Mouse (Mus musculus): ENCODE data around the gene Creb1. TPM values are rescaled to one million over a fixed set of nuclear protein-coding genes. Genes with fewer than 3 reads are reported as not detected.

Creb1 gene
- polyA plus RNA-seq, 1 experiment from 2014 or later = 52.1 TPM

GRCm38 (mm10) chr1:64614311-64614710, 81.9 kb downstream of the Creb1 start:
- DNase-seq (ENCODE audit: extremely low spot score, low spot score) = no peak
- peaks cover 35% of the 10 kb centered on the region for H3K4me1 ChIP-seq
- no peak overlapping the region for H3K4me3 ChIP-seq
- 94% methylated on average over 9 of the region's 9 CpGs for WGBS
- H3K36me3 ChIP-seq (replicated peaks) = peaks cover 45% of the 10 kb centered on the region
- no peaks in the 10 kb centered on the region for H3K27me3 ChIP-seq (ENCODE audit: poor library complexity, severe bottlenecking)
- H3K9me3 ChIP-seq = no peaks in the 10 kb centered on the region
- no peak overlapping the region for H3K27ac ChIP-seq

GRCm38 (mm10) chr1:64614801-64615345, 82.4 kb downstream of the Creb1 start:
- Histone ChIP-seq H3K27me3 (ENCODE audit: poor library complexity, severe bottlenecking) (no peaks in the 10 kb centered on the region), H3K27ac (no peak overlapping the region), H3K9me3 (no peaks in the 10 kb centered on the region), H3K4me1 (peaks cover 35% of the 10 kb centered on the region), H3K4me3 (no peak overlapping the region), H3K36me3 (replicated peaks) (peaks cover 39% of the 10 kb centered on the region)
- 87% methylated on average over 10 of the region's 10 CpGs for WGBS
- DNase-seq (ENCODE audit: extremely low spot score, low spot score) = no peak

GRCm38 (mm10) chr1:64615531-64615991, 83.1 kb downstream of the Creb1 start:
- 86% methylated on average over 11 of the region's 11 CpGs for WGBS
- Histone ChIP-seq H3K27me3 (ENCODE audit: poor library complexity, severe bottlenecking) (no peaks in the 10 kb centered on the region), H3K4me1 (peaks cover 35% of the 10 kb centered on the region), H3K9me3 (no peaks in the 10 kb centered on the region), H3K4me3 (no peak overlapping the region), H3K27ac (no peak overlapping the region), H3K36me3 (replicated peaks) (peaks cover 32% of the 10 kb centered on the region)
- DNase-seq (ENCODE audit: extremely low spot score, low spot score) = no peak

GRCm38 (mm10) chr1:64616076-64616475, 83.6 kb downstream of the Creb1 start:
- no peak for DNase-seq (ENCODE audit: extremely low spot score, low spot score)
- 71% methylated on average over 6 of the region's 6 CpGs for WGBS
- Histone ChIP-seq H3K4me3 (peak overlapping the region; percentile 75), H3K27ac (peak overlapping the region; percentile 97; the same call in 1 of the 2 replicates), H3K9me3 (no peaks in the 10 kb centered on the region), H3K36me3 (replicated peaks) (peaks cover 29% of the 10 kb centered on the region), H3K27me3 (ENCODE audit: poor library complexity, severe bottlenecking) (no peaks in the 10 kb centered on the region), H3K4me1 (peaks cover 35% of the 10 kb centered on the region)

- no peaks in the 10 kb centered on the region for H3K27me3 ChIP-seq (ENCODE audit: poor library complexity, severe bottlenecking)
- H3K9me3 ChIP-seq = no peaks in the 10 kb centered on the region
- peak overlapping the region; percentile 97 for H3K27ac ChIP-seq
- WGBS = 9% methylated on average over 8 of the region's 8 CpGs
- H3K4me1 ChIP-seq = peaks cover 35% of the 10 kb centered on the region
- peaks cover 25% of the 10 kb centered on the region for H3K36me3 ChIP-seq (replicated peaks)
- DNase-seq (ENCODE audit: extremely low spot score, low spot score) = no peak
- peak overlapping the region; percentile 75 for H3K4me3 ChIP-seq
Observed at GRCm38 (mm10) chr1:64616531-64616880, 84.1 kb downstream of the Creb1 start.

GRCm38 (mm10) chr1:64616881-64617714, 84.7 kb downstream of the Creb1 start, which contains the start of gene Mettl21a:
Gene Mettl21a, minus strand, starts transcription at chr1:64617242.
- under 1% methylated on average over 72 of the region's 72 CpGs for WGBS

GRCm38 (mm10) chr1:64617715-64617984, 85.2 kb downstream of the Creb1 start:
- DNase-seq (ENCODE audit: extremely low spot score, low spot score) = peak; percentile 90
- WGBS = 0% methylated on average over 15 of the region's 15 CpGs
- no peaks in the 10 kb centered on the region for H3K27me3 ChIP-seq (ENCODE audit: poor library complexity, severe bottlenecking)
- peak overlapping the region; percentile 97 for H3K27ac ChIP-seq
- peaks cover 35% of the 10 kb centered on the region for H3K4me1 ChIP-seq
- peaks cover 18% of the 10 kb centered on the region for H3K36me3 ChIP-seq (replicated peaks)
- H3K9me3 ChIP-seq = no peaks in the 10 kb centered on the region
- H3K4me3 ChIP-seq = peak overlapping the region; percentile 75

More at GRCm38 (mm10) chr1:64616881-64617714, 84.7 kb downstream of the Creb1 start, which contains the start of gene Mettl21a:
- Histone ChIP-seq H3K27ac (peak within 1 kb of the TSS; percentile 97), H3K36me3 (replicated peaks) (peaks cover 24% of the 10 kb centered on the region), H3K4me1 (peaks cover 35% of the 10 kb centered on the region), H3K9me3 (no peaks in the 10 kb centered on the region), H3K4me3 (peak within 1 kb of the TSS; percentile 75), H3K27me3 (ENCODE audit: poor library complexity, severe bottlenecking) (no peaks in the 10 kb centered on the region)
- peak; percentile 91 for DNase-seq (ENCODE audit: extremely low spot score, low spot score)

GRCm38 (mm10) chr1:64618226-64618625, 85.8 kb downstream of the Creb1 start:
- no peaks in the 10 kb centered on the region for H3K27me3 ChIP-seq (ENCODE audit: poor library complexity, severe bottlenecking)
- peaks cover 40% of the 10 kb centered on the region for H3K4me1 ChIP-seq
- peak overlapping the region; percentile 97 for H3K27ac ChIP-seq
- no peak for DNase-seq (ENCODE audit: extremely low spot score, low spot score)
- H3K4me3 ChIP-seq = peak overlapping the region; percentile 75
- peaks cover 14% of the 10 kb centered on the region for H3K36me3 ChIP-seq (replicated peaks)
- WGBS = 81% methylated on average over 3 of the region's 3 CpGs
- H3K9me3 ChIP-seq = no peaks in the 10 kb centered on the region

- WGBS = 87% methylated on average over 5 of the region's 5 CpGs
- Histone ChIP-seq H3K36me3 (replicated peaks) (no peaks in the 10 kb centered on the region), H3K27ac (no peak overlapping the region), H3K27me3 (ENCODE audit: poor library complexity, severe bottlenecking) (no peaks in the 10 kb centered on the region), H3K9me3 (no peaks in the 10 kb centered on the region), H3K4me1 (peaks cover 38% of the 10 kb centered on the region), H3K4me3 (no peak overlapping the region)
- no peak for DNase-seq (ENCODE audit: extremely low spot score, low spot score)
Observed at GRCm38 (mm10) chr1:64621116-64621515, 88.7 kb downstream of the Creb1 start.

- Histone ChIP-seq H3K4me1 (peaks cover 16% of the 10 kb centered on the region), H3K4me3 (no peak overlapping the region), H3K27me3 (ENCODE audit: poor library complexity, severe bottlenecking) (no peaks in the 10 kb centered on the region), H3K9me3 (no peaks in the 10 kb centered on the region), H3K36me3 (replicated peaks) (no peaks in the 10 kb centered on the region), H3K27ac (no peak overlapping the region)
- DNase-seq (ENCODE audit: extremely low spot score, low spot score) = no peak
- WGBS = 75% methylated on average over 12 of the region's 12 CpGs
Observed at GRCm38 (mm10) chr1:64623558-64624435, 91.4 kb downstream of the Creb1 start.

GRCm38 (mm10) chr1:64625214-64625613, 92.8 kb downstream of the Creb1 start:
- no peaks in the 10 kb centered on the region for H3K9me3 ChIP-seq
- H3K4me3 ChIP-seq = no peak overlapping the region
- H3K4me1 ChIP-seq = peaks cover 16% of the 10 kb centered on the region
- no peak for DNase-seq (ENCODE audit: extremely low spot score, low spot score)
- no peaks in the 10 kb centered on the region for H3K27me3 ChIP-seq (ENCODE audit: poor library complexity, severe bottlenecking)
- no peak overlapping the region for H3K27ac ChIP-seq
- H3K36me3 ChIP-seq (replicated peaks) = no peaks in the 10 kb centered on the region

- Histone ChIP-seq H3K4me1 (no peaks in the 10 kb centered on the region), H3K36me3 (replicated peaks) (no peaks in the 10 kb centered on the region), H3K27me3 (ENCODE audit: poor library complexity, severe bottlenecking) (no peaks in the 10 kb centered on the region), H3K27ac (no peak overlapping the region), H3K9me3 (no peaks in the 10 kb centered on the region), H3K4me3 (no peak overlapping the region)
- WGBS = 90% methylated on average over 5 of the region's 5 CpGs
- no peak for DNase-seq (ENCODE audit: extremely low spot score, low spot score)
Observed at GRCm38 (mm10) chr1:64631526-64631925, 99.1 kb downstream of the Creb1 start.

All from forebrain, embryonic 10.5 days (tissue).